Mouse (Mus musculus) frontal cortex, postnatal 36 days (tissue): Measurements from ENCODE around the gene Adarb2.

Experiments
- DNase-seq, 2 experiments: peaks; one replicate each; pipeline ENCODE4 v3.0.0; 2022; ENCODE audit warnings: low spot score in 2 of 2

Gene Adarb2

GRCm38 (mm10) chr13:8783686-8784307 is 581.1 kb downstream of the Adarb2 start:
- no peak for DNase-seq

- no peak for DNase-seq
These were observed 581.8 kb downstream of the Adarb2 start for GRCm38 (mm10) chr13:8784308-8785061.

- peak; percentile 51 to 76 for DNase-seq
These were observed 582.5 kb downstream of the Adarb2 start for GRCm38 (mm10) chr13:8785185-8785584.

- no peak for DNase-seq
These were observed 590.6 kb downstream of the Adarb2 start for GRCm38 (mm10) chr13:8793217-8793616.

- DNase-seq = no peak
These were observed 597.9 kb downstream of the Adarb2 start for GRCm38 (mm10) chr13:8800576-8800975.

GRCm38 (mm10) chr13:8805931-8806330 is 603.3 kb downstream of the Adarb2 start:
- no peak for DNase-seq
